ENCODE assay signal across 8 mouse cellular contexts in genomic region chr12:85181475-85182344, GRCm38 (mm10). TPM values are rescaled to one million over a fixed set of nuclear protein-coding genes. Genes with fewer than 3 reads are reported as not detected.
DNase-seq lines count a peak whose midpoint lies in the region; ATAC-seq lines count a peak whose summit lies in the region.

No protein-coding gene starts in this region.

- no peak overlapping the region for H3K9ac ChIP-seq in heart, embryonic 14.5 days (ENCODE audit: low read length)
- H3K9ac ChIP-seq in limb, embryonic 13.5 days: no peak overlapping the region

- intact Hi-C loops in heart, postnatal 36 days (cut with DNase I): no loop called here

- no peak for ATAC-seq in heart, embryonic 14.5 days (ENCODE audit: insufficient number of reproducible peaks, insufficient read depth, low FRiP score, low read depth)
- ATAC-seq in limb, embryonic 13.5 days (ENCODE audit: low FRiP score, low read depth): peak; percentile 51

- no peaks in the 10 kb centered on the region for H3K9me3 ChIP-seq in heart, embryonic 14.5 days (ENCODE audit: control insufficient read depth, low read length)
- H3K9me3 ChIP-seq in limb, embryonic 13.5 days: no peaks in the 10 kb centered on the region

- no peaks in the 10 kb centered on the region for H3K36me3 ChIP-seq in heart, embryonic 14.5 days (ENCODE audit: control insufficient read depth, insufficient read depth, low read length)
- no peaks in the 10 kb centered on the region for H3K36me3 ChIP-seq in limb, embryonic 13.5 days

- DNase-seq in heart, postnatal 36 days: no peak
- peak; percentile 40 for DNase-seq in thymus, postnatal 0 days (ENCODE audit: low spot score)
- DNase-seq in thymus, postnatal 10 days (ENCODE audit: low spot score in 2 of 2): no peak
- DNase-seq in ovary, postnatal 10 days (ENCODE audit: low spot score): no peak
- no peak for DNase-seq in ovary, adult 18-20 months (ENCODE audit: low spot score)
- DNase-seq in right cerebral cortex, adult 18-20 months: no peak

- peak overlapping the region; percentile 35 for H3K4me2 ChIP-seq in heart, embryonic 14.5 days (ENCODE audit: low read length)
- peak overlapping the region; percentile 36 for H3K4me2 ChIP-seq in limb, embryonic 13.5 days (replicated peaks)

- peaks cover 13% of the 10 kb centered on the region for H3K27me3 ChIP-seq in heart, embryonic 14.5 days (ENCODE audit: control insufficient read depth, insufficient read depth, low read length)
- peaks cover 24% of the 10 kb centered on the region; the same call in 1 of the 2 replicates for H3K27me3 ChIP-seq in limb, embryonic 13.5 days

- H3K4me1 ChIP-seq in heart, embryonic 14.5 days (ENCODE audit: control insufficient read depth in 2 of 2, insufficient read depth in 2 of 2, low read length in 2 of 2): peaks cover 26 to 29% of the 10 kb centered on the region in 2 experiments
- H3K4me1 ChIP-seq in limb, embryonic 13.5 days: peaks cover 36% of the 10 kb centered on the region

- 25% methylated on average over 17 of the region's 17 CpGs for WGBS in heart, embryonic 14.5 days
- WGBS in limb, embryonic 13.5 days: 23% methylated on average over 16 of the region's 17 CpGs

- no peak overlapping the region for H3K27ac ChIP-seq in heart, embryonic 14.5 days (replicated peaks in 1 of 2; ENCODE audit: control insufficient read depth in 1 of 2, insufficient read depth in 1 of 2, low read depth in 2 of 2, low read length in 2 of 2)
- no peak overlapping the region for H3K27ac ChIP-seq in limb, embryonic 13.5 days

- H3K4me3 ChIP-seq in heart, embryonic 14.5 days (ENCODE audit: control insufficient read depth in 1 of 2, insufficient read depth in 1 of 2, low read depth in 1 of 2, low read length in 2 of 2): no peak overlapping the region
- H3K4me3 ChIP-seq in limb, embryonic 13.5 days: no peak overlapping the region

RNA-seq across cellular contexts. Expression of gene Pgf, which starts 4.1 kb away (rescaled TPM):
- 8.9 and 10.6 TPM in 2 replicates for polyA plus RNA-seq in heart, embryonic 14.5 days (2014; fragmentation: Nextera tagmentation; extraction: Ambion mirVana)
- total RNA-seq in heart, postnatal 36 days (2021): 1 to 10 TPM; 3.4 to 4.6 TPM
- 2.0 and 2.7 TPM in 2 replicates for polyA plus RNA-seq in thymus, postnatal 0 days (2015; fragmentation: Nextera tagmentation; extraction: Ambion mirVana)
- polyA plus RNA-seq in limb, embryonic 13.5 days (2015; fragmentation: Nextera tagmentation; extraction: Ambion mirVana): 17.9 and 19.5 TPM in 2 replicates

RNA-seq across cellular contexts. Expression of gene Rps6kl1, which starts 30.6 kb away (rescaled TPM):
- polyA plus RNA-seq in heart, embryonic 14.5 days (2014; fragmentation: Nextera tagmentation; extraction: Ambion mirVana): 0.77 and 1.1 TPM in 2 replicates
- total RNA-seq in heart, postnatal 36 days (2021): 1 to 10 TPM; 3.6 to 3.9 TPM
- polyA plus RNA-seq in thymus, postnatal 0 days (2015; fragmentation: Nextera tagmentation; extraction: Ambion mirVana): 3.2 and 3.4 TPM in 2 replicates
- 0.31 and 0.33 TPM in 2 replicates for polyA plus RNA-seq in limb, embryonic 13.5 days (2015; fragmentation: Nextera tagmentation; extraction: Ambion mirVana)

RNA-seq across cellular contexts. Expression of gene Eif2b2, which starts 37.6 kb away (rescaled TPM):
- polyA plus RNA-seq in heart, embryonic 14.5 days (2014; fragmentation: Nextera tagmentation; extraction: Ambion mirVana): 49.7 and 60.0 TPM in 2 replicates
- total RNA-seq in heart, postnatal 36 days (2021): 10 to 100 TPM; 42.7 to 47.7 TPM
- polyA plus RNA-seq in thymus, postnatal 0 days (2015; fragmentation: Nextera tagmentation; extraction: Ambion mirVana): 106 and 110 TPM in 2 replicates
- 78.3 and 79.9 TPM in 2 replicates for polyA plus RNA-seq in limb, embryonic 13.5 days (2015; fragmentation: Nextera tagmentation; extraction: Ambion mirVana)
